Mouse (Mus musculus): ENCODE measurements around the gene Polr2f.

The Polr2f gene

DNA sequence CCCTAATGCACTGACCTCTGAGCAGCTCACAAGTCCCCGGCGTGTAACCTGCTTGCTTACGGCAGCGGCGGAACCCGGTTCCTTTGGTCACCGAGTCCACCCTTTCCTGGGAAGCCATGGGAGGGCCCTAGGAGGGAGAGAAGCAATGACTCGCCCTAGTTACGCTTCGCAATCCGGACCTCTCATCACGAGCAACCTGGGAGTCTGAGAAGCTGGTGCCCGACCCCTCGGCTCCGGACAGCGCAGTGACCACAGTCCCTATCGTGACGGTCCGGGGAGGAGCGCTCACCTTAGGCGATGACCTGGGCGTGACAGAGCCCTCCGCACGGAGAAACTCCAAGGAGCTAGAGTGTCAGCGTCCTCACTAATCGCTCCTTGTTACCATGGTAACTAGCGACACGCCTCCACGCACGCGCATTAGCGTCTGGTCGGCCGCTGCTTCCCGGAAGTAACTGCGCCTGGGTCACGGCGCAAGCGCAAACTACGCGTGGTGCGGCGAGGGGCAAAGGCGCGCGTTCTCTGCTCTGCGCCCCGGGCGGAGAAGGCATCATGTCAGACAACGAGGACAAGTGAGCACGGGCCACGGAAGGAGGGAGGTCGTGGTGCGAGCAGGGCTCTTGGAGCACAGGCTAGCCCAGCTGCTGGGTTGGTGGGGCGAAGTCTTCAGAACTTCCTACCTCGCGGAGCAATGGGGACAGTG is at the start of gene Polr2f, which contains the start of gene 1700088E04Rik:
Gene Polr2f (plus strand): TSS at position 144 of the 700 bp plus-strand sequence.
Gene 1700088E04Rik (minus strand): TSS at position 388 of the 700 bp plus-strand sequence.
- peak; percentile 96 for DNase-seq

GRCm38 (mm10) chr15:79092284-79092683 is 48.5 kb upstream of the Polr2f start:
- DNase-seq, result no peak

DNA sequence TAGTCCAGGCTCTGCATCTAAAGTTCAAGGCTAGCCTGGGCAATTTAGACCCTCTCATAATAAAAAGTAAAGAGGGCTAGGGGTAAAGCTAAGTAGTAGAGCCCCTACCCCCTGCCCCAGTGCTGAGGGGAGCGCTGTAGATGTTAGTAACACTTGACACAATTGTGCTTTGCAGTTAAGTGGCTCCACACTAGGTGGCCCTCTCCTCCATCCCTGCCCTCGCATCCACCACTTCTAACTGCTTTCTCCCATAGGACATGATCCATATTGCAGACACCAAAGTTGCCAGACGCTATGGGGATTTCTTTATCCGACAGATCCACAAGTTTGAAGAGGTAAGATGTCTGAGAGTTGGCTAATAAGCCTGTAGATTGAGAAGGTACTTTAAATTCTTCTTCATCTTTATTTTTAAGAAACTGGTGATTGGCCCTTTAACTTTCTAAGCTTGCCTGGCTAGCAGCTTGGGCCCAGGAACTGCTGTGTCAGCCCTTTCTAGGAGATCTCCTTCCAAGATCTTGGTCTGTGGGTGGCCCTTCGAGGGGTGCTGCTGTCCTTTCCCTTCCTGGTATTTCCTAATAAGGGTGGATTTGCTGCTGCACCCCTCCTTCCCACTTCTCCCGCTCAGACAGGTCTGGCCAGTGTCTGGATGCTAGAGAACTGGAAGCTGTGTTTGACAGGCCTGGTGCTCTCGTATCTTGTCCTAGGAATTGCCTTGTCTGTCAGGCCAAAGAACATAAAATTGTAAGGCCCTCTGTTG is 47.5 kb upstream of the Polr2f start:
- DNase-seq, result peak; percentile 67

- no peak for DNase-seq
Observed at GRCm38 (mm10) chr15:79095483-79095882, 45.3 kb upstream of the Polr2f start.

- peak; percentile 42 for DNase-seq
Observed at GRCm38 (mm10) chr15:79096556-79096955, 44.3 kb upstream of the Polr2f start.

DNA sequence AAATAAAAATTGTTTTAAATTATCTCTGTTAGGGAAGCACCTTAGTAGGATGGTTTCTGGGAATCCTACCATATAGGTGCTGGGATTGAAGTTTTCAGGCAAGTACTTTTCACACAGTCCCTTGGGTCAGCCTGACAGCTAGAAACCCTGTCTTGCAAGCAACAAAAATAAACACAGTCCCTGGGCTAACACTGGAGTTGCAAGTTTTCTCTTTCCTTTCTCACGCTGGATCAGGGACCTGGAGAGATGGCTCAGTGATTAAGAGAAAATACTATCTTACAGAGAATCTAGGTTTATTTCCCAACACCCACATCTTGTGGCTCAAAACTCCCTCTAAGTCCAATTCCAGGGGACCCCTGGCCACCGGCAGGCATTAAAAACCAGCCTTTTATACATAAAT is 43.7 kb upstream of the Polr2f start:
- DNase-seq, result no peak

- peak; percentile 71 for DNase-seq
Observed at GRCm38 (mm10) chr15:79097611-79098025, 43.2 kb upstream of the Polr2f start.

- no peak for DNase-seq
Observed at GRCm38 (mm10) chr15:79098220-79098619, 42.6 kb upstream of the Polr2f start.

DNA sequence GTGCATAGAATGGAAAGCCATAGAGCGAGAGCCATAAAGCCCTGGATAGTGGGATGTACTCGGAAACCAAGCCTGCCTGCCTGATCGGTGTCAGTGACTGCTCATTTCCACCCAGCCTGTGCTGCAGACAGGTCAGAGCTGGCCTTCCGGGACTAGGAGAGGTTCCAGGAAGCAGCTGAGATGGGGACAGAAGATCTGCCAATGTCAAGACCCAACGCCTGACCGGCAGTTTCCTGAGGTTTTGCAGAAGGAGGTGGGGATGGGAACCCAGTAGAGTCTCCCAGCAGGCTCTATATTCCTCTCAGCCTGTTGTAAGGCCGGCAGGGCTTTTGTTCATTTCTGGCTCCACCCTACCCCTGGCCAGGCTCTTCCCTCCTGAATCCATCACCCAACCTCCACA is 41.9 kb upstream of the Polr2f start:
- peak; percentile 67 for DNase-seq

DNA sequence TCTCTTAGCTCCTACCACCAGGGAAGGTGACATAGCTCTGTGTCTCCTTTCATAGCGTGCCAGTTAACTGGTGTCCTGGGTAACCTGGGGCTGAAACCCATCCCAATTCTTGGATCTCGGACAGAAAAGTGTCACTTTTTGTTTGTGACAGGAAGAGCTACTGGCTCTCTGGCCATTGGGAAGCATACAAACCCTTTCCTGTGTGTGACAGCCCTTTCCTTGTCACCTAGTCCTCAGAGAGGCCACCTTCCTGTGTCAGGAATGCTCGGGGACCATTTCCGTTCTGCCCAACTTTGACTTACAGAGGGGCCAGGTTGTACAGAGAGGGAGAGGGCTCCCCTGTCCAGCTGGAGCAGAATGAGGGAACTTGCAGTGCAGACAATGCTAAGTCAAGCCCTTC is 41.4 kb upstream of the Polr2f start:
- peak; percentile 57 for DNase-seq

- DNase-seq, result no peak
Observed at GRCm38 (mm10) chr15:79100391-79100790, 40.4 kb upstream of the Polr2f start.

- no peak for DNase-seq
Observed at GRCm38 (mm10) chr15:79101531-79101930, 39.3 kb upstream of the Polr2f start.

DNA sequence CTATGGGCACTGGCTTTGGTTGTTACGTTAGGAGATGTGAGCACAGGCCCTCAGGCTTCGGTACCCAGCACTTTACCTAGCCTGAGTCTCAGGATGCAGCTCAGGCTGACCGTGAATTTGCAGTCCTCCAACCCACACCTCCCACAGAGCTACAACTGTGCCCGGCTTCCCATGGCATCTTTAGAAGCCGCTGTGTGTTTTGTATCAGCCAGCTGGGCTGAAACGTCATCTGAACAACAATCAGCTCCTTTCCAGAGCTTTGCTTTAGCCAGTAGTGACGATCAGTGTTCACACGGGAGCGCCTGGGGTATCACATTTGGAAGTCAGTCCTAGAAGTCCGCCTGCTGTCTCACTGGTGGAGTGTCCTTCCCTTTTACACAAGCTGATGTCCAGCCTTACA is 37.5 kb upstream of the Polr2f start:
- no peak for DNase-seq

DNA sequence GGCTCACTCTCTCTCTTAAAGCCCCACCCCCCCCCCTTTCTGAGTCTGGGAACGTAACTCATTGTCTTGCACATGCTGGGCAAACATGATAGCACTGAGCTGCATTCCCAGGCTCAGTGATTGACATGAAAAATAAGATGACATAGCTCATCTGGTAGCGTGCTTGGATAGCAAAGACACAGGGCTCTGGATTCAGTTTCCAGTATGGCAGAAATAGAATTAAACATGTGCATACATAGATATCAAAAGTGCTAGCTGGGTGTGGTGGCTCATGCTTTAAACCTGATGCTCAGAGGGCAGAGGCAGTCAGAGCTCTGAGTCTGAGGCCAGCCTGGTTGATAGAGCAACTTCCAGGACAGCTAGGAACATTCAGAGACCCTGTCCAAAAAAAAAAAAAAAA is 35.0 kb upstream of the Polr2f start:
- DNase-seq, result no peak

- DNase-seq, result no peak
Observed at GRCm38 (mm10) chr15:79107966-79108365, 32.8 kb upstream of the Polr2f start.

DNA sequence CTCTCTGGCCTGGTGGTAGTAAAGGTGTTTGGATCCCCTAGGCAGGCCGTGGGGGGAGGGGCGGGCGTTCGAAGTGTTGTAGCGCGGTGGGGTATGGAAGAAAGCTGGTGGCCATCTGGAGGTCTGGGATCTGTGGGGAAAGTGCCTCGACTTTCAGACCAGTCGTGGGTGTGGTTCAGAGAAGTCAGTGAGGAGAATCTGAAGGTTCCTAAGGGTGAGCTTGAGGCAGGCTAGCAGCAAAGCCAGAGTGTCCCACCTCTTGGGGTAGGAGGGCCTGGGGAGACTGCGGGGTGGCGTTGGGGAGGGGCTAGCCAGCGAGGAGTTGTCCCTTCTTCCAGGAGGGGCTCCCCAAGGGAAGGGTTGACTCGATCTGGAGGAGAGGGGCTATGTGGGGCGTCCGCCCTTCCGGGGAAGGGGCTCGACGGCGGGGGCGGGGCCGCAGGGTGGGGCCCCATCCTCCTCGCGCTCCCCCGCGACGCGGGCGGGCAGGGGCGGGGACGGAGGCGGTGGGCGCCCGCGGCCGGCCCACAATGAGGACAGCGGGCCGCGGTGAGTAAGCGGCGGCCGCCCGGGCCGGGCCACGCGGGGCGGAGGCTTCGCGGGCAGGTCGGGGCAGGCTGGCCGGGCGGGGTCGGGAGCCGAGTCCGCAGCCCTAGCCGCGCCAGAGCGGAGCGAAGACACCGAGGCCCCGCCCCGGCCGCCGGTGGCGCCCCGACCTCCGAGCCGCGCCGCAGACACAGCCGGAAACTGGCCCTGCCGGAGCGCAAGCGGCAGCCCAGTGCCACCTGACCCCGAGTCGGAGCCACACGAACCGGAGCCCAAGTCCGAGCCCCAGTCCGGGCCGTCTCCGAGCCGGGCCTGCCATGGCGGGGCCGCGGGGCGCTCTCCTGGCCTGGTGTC is 32.1 kb upstream of the Polr2f start, which contains the start of gene Micall1:
Gene Micall1 (plus strand): TSS at position 478 of the 900 bp plus-strand sequence.
- DNase-seq, result peak; percentile 78

GRCm38 (mm10) chr15:79109321-79109934 is 31.4 kb upstream of the Polr2f start:
- peak; percentile 45 for DNase-seq

DNA sequence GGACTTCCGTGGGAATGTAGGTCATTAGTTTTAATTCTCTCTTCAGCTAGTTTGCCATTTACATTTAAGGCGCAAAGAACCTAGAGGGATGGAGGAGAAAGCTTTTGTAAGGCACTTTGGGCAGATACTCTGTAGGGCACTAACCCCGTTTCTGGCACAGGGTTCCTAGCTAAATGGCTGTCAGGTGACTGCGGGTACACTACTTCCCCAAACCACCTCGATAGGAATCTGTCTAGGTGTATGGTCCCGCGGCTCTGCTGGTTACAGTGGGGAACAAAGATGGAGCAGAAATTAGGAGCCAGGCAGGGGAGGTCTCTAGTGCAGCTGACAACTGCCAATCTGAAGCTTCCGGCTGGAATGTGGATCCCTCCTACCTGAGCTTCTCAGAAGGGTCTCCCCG is 30.8 kb upstream of the Polr2f start:
- DNase-seq, result no peak

DNA sequence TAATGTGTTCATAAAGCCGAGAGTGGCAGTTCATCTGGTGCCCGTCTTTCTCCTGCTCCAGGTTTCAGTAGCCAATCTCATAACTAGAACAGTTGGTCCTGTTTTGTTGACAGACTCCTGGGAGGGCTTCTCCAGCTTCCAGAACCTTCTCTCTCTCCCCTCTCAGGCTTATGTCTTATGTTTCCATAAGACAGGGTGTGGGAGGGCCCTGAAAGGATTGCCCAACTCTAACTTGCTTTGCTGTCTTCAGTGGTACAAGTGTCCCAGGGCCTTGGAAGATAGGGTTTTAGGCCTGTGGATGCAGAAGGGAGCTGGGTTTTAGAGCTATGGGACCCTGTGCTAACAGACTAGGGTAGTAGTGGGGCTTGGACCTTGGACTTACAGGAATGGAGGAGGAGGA is 30.3 kb upstream of the Polr2f start:
- DNase-seq, result no peak

- peak; percentile 46 for DNase-seq
Observed at GRCm38 (mm10) chr15:79111774-79112173, 29.0 kb upstream of the Polr2f start.

GRCm38 (mm10) chr15:79115276-79115675 is 25.5 kb upstream of the Polr2f start:
- DNase-seq, result peak; percentile 39

GRCm38 (mm10) chr15:79119491-79119890 is 21.3 kb upstream of the Polr2f start:
- DNase-seq, result no peak

- no peak for DNase-seq
Observed at GRCm38 (mm10) chr15:79122119-79122518, 18.7 kb upstream of the Polr2f start.

Measured in lung, postnatal 10 days (tissue).